Mouse (Mus musculus) cerebellum, adult 11 months (tissue): ENCODE measurements around the gene St6galnac4.

Experiments used
- DNase-seq: peaks from one replicate; pipeline ENCODE4 v3.0.0; 2022

The St6galnac4 gene

GRCm38 (mm10) chr2:32629276-32629976, 42.5 kb downstream of the St6galnac4 start:
- DNase-seq, result no peak

- no peak for DNase-seq
Observed at GRCm38 (mm10) chr2:32630036-32630435, 43.1 kb downstream of the St6galnac4 start.

- no peak for DNase-seq
Observed at GRCm38 (mm10) chr2:32631046-32631445, 44.2 kb downstream of the St6galnac4 start.

GRCm38 (mm10) chr2:32631737-32632394, 45.0 kb downstream of the St6galnac4 start:
- peak; percentile 73 for DNase-seq

- no peak for DNase-seq
Observed at GRCm38 (mm10) chr2:32633660-32634059, 46.8 kb downstream of the St6galnac4 start.

- DNase-seq, result no peak
Observed at GRCm38 (mm10) chr2:32634277-32635105, 47.6 kb downstream of the St6galnac4 start.

GRCm38 (mm10) chr2:32636617-32637016, 49.7 kb downstream of the St6galnac4 start:
- no peak for DNase-seq

GRCm38 (mm10) chr2:32637778-32638281, 50.9 kb downstream of the St6galnac4 start:
- DNase-seq, result no peak

- no peak for DNase-seq
Observed at GRCm38 (mm10) chr2:32639632-32640031, 52.7 kb downstream of the St6galnac4 start.

GRCm38 (mm10) chr2:32640550-32641051, 53.7 kb downstream of the St6galnac4 start:
- no peak for DNase-seq

GRCm38 (mm10) chr2:32641810-32642209, 54.9 kb downstream of the St6galnac4 start:
- no peak for DNase-seq

- no peak for DNase-seq
Observed at GRCm38 (mm10) chr2:32642813-32643212, 55.9 kb downstream of the St6galnac4 start.

- DNase-seq, result no peak
Observed at GRCm38 (mm10) chr2:32644083-32644482, 57.2 kb downstream of the St6galnac4 start.

GRCm38 (mm10) chr2:32644799-32645475, 58.0 kb downstream of the St6galnac4 start:
- DNase-seq, result no peak

- no peak for DNase-seq
Observed at GRCm38 (mm10) chr2:32645647-32646046, 58.8 kb downstream of the St6galnac4 start.

GRCm38 (mm10) chr2:32646379-32647056, 59.6 kb downstream of the St6galnac4 start, which contains the start of gene Eng:
TSS of gene Eng (plus strand) at chr2:32646595.
- no peak for DNase-seq

GRCm38 (mm10) chr2:32647366-32647765, 60.5 kb downstream of the St6galnac4 start:
- no peak for DNase-seq
